Mouse (Mus musculus): ENCODE data around the gene Iqch.

Iqch gene

DNA sequence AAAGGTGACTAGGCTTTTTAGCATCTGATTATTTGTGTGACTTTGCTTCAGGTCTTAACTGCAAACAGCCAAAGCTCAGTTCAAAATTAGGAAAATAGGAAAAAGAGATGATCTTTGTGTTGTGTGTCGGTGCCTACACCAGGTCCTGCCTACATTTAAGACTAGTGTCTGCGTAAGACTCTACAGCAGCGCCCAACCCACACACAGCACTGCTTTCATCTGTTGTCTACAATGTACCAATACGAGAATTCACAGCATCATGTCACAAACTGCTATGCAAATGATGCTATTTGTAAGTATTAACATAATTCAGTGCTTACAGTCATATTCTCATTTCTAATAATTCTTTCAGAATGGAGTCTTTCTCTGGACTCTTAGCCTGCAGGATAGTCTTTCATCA, 108.5 kb downstream of the Iqch start:
- DNase-seq (ENCODE audit: low read depth), result no peak

DNA sequence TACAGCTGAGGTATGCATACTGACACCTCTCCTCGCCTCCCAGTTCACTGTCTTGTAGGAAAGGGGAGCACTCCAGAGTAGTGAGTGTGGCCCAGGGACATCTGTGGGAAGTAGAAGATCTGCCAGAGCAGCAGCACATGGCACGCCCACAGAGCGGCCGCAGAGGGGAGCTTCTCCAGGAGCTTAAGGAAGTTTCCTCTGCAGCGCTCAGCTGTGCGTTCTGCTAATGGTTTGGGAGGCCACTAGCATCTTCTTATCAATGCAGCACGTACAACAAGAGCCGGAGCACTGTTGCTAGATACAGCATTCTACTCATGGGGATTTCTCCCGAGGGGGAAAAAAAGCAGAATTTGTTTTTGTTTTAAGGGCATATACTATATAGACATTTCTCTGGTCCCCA, 110.0 kb downstream of the Iqch start:
- no peak for DNase-seq (ENCODE audit: low read depth)

DNA sequence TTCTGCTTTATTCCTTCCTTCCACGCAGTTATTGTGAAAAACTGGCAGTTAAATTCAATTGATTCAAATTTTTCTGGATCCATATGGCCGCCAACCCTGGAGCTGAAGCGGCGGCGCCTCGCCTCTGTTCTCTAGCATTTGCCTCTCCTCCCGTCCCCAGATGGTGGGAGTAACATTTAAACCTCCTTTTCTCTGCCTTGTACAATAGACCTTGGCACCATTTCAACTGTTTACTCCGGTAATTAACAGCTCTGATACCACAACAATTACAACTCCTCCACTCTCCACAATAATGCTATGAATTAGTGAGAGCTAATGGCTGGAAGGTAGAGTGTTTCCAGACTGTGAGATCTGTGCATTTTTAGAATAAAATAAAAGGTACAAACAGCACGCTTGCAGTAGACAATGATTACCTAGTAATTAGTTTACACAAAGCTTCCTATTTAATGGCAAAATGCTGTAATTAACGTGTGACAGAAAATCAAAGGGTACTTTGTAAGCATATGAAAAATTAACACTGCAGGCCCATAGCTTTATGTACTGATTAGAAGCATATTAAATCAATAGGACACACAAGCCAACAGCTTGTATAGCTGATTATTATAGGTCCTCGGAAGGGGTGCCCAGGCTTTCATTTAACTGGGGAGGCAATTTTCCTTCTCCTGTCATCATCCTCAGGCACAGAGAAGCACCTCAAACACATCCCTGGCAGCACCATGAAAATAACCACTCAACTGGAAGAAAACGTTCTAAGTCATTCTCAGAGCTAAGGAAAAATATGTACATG, 111.6 kb downstream of the Iqch start:
- no peak for DNase-seq (ENCODE audit: low read depth)

DNA sequence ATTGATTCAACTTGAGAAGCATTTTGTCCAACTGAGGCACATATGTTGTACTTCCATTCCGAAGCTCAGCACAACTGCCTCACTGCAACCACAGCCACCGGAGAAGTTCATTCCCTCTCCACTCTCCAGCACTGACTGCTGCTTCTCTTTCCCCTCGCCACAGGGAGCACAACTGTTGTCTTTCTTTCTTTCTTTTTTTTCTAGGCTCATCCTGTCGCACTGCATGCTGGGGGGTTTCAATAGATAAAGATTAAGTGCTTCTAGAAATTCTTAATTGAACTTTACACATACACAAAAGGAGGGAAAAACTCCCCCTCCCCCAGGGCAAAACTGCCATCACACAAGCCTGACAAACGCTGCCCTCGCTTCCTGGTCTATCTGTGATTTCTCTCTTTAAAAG, 113.1 kb downstream of the Iqch start:
- no peak for DNase-seq (ENCODE audit: low read depth)

DNA sequence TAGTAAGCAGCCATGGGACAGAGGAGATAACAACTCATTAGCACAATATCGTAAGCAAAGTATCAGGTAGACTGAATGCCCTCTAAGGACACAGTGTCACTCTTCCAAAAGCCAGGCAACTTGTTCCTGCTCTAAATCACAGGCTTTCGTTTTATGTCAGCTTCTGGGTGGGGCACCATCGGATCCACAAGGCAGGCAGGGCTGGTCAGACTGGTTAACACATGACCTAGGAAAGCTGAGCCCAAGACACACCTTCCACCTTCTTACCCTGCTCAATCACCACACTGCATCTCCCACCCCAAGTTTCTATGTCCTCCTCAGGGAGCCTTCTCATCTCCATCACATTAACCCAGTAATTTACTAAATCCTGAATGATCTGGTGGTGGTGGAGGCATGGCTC, 136.7 kb downstream of the Iqch start:
- no peak for DNase-seq (ENCODE audit: low read depth)

DNA sequence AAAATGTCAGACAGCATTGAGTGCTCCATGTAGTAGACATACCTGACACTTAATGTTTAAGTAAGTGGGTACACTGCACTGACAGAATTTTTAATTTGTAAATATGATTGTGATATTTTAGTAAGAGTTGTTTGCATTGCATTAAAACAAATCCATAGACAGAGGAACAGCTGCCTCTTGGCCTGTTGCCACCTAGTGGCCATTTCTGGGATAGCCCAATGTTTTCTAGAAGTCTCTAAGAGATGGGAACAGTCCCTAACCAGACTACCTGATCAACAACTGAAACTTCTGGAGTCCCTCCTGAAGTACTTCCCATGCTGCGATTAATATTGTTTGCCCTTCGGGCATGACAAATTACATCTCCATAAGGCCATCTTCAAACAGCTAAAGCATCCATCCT, 140.0 kb downstream of the Iqch start:
- DNase-seq (ENCODE audit: low read depth), result peak; percentile 71

DNA sequence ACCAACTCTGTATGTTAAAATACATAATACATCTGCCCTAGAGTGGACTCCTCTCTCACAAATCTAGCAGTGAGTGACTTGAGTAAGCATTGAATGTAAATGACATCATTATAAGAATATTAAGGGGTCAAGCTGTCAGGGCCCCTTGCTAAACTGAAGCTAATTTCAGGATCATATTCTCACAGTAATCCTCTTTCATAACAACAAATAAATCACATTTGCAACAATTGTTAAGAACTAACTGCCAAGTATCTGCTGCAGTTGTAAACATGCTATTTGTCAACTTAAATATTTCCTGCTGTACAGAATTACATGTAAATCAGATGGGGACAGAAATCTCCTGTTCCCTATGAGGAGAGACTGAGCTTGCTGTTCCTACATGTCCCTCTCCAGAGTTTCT, 145.9 kb downstream of the Iqch start:
- DNase-seq (ENCODE audit: low read depth), result no peak

DNA sequence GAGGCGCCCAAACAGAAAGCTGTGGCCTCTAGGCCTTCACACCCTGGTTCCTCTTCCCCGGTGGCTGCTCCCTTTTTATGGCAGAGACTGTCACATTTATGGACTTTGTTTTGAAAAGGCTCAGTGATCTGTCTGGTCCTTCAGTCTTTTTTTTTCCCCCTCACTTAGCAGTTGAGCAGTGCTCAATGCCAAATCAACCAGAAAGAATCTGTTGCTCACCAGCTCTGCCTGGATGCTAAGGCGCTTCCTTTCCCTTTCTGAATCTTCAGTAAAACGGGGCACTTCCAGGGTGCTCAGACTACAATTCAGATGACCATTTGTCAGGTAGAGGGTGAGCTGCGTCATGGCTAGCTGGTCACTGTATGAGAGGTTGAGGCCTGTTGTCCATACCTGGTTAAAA, 148.0 kb downstream of the Iqch start:
- DNase-seq (ENCODE audit: low read depth), result no peak

DNA sequence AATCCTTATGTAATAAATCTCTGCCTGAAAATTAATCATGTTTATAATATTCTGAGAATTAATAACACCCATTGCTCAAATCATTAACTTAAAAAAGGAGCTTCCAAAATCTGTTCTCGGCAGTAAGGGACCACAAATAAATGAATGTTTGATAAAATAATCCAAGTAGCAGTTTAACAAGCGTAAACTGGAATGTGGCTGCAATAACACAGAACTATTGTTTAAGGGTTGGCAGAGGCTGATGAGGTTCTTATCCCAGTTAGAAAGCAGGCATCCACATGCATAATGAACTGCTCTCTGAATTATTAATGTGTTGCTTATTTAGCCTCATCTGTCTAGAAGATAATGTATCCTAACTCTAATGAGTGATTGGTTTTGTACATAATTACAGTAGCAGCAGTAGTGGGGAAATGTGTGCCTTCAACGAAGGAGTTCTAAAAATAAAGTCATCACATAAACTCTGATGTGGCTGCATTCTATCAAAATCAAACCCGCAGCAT, 151.7 kb downstream of the Iqch start:
- no peak for DNase-seq (ENCODE audit: low read depth)

DNA sequence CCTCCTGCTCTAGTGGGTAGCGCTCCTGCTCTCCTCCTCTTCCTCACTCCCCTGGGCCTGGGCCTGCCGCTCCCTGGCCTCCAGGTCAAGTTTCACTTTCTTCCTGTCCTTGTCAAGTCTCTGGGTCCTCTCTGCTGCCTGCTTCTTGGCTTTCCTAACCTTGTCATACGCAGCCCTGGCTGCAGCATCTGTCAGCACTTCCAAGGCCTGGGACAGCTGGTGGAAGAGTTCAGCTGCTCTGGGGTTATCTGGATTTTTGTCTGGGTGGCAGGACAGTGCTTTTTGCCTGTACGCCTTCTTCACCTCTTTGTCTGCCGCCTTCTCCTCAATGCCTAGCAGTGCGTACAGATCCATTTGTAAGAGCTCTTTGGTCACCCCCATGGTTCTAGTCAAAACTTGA, 158.6 kb downstream of the Iqch start:
- DNase-seq (ENCODE audit: low read depth), result no peak

DNA sequence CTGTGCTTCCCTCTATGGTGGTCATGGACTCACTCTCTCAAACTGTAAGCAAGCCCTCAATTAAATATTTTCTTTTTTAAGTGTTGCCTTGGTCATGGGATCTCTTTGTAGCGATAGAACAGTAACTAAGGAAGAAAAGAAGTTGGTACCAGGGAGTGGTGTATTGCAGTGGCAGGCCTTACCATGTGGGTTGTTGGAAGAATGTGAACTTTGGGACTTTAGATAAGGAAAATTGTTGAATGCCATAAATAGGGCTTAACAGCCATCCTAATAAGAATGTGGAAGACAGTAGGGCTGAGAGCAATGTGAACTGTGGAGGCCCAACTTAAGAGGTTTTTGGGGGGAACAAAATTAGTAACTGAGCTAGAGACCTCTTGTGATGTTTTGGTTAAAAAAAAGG, 171.6 kb downstream of the Iqch start:
- DNase-seq (ENCODE audit: low read depth), result no peak

DNA sequence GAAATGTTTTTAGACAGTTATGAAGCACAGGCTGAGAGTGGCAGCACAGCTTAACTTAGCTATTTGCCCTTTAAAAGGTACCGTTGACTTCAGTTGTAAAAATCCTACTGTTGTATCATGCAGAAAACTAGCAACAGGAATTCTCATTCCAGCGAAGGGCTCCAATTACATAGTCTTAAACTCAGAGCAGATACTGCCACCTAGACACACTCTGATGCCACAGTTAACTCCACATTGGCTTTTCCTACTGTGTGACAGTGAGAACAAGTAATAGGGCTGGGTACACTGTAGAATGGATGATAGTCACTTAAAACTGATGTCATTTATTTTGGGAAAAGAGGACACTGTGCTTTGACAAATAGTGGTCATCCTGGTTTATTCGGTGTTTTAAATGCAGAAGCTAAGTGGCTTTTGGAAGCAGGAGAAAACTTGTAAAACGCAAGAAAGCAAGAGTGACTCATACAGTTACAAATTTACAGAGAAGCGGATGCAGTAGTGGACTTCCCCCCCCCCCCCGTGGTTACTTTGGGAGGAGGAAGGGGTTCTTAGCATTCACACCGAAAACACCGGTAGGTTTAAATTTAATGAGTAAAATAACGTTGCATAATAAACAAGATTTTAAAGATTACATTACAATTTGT, 181.1 kb downstream of the Iqch start:
- peak; percentile 60 for DNase-seq (ENCODE audit: low read depth)

DNA sequence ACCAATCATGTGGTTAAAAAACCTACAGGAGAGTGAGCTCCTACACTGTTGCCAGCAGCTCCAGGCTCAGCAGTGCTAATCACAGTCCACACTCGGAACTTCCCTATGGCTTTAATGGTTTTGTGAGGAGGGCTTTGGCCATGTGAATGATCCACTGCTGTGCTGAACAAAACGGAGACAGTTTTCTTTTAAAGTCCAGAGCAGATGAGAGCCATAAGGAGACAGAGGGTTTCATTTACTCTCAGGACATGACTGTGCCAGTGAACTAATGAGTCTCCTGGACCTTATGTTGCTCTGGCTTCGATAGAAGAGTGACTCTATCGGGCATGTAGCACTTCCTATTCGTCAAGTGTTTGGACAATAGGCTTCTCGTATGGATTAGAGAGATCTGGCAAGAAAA, 181.9 kb downstream of the Iqch start:
- DNase-seq (ENCODE audit: low read depth), result no peak

DNA sequence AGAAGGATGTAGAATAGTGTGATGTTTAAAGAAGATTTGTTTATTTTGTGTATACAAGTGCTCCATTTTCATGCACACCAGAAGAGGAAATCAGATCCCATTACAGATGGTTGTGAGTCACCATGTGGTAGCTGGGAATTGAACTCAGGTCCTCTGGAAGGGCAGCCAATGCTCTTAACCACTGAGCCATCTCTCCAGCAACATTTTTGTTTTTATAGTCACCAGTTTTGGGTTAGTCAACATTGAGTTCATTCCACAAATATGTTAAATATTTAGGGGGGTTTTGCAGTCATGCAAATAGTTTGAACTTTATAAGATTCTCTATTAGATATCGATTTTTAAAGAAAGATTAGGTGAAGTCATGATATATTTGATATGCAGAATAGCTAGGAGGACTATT, 202.1 kb downstream of the Iqch start:
- DNase-seq (ENCODE audit: low read depth), result no peak

DNA sequence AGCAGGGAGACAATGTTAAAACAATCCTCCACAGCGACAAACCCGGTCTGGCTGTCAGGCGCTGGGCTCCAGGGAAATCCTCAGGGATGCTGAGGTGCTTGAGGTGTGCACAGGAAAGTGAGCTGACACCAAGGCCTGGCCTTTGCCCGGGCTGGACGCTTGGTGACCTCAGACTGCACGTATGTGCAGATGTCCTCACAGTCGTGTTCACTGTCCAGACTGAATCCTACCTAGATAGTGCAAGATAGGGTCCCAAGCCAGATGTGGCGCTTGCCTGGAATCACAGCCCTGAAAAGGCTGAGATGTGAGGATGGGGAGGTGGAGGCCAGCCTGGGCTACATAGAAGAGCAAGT, 202.9 kb downstream of the Iqch start:
- DNase-seq (ENCODE audit: low read depth), result no peak

DNA sequence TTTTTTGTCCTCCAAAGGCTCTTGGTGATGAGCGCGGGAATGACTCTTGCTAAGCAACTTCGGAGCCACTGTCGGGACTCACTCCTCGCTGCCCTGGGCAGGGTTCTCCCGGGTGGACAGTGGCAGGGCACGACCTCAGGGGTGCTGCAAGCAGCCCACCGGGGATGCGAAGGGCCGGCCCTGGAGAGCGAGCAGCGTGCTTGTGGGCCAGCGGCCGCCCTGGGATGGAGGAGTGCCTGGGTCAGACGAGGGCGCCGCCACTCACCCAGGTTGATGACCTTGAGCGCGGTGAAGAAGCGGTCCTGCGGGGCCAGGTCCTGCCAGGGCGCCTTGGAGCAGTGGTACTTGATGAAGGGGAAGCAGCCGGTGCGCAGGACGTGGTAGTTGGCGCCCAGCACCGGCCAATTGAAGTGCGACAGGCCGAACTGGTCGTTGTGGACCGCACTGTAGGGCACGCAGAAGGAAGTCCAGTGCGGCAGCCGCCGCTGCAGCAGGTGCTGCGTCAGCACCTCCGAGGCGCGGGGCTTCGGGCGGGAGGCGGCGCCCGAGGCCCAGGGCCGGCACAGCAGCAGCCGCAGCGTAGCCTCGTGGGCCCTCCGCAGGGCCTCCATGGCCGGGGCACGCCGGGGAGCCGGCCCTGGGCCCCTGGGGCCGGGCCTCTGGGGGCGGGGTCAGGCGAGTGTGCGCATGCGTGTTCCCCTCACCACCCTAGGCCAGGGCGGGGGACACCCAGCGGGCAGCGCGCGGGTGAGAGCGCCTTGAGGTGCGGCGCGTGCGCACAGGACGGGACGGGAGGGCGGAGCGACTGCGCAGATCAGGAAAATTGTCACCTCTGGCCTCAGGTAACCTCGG, 203.5 kb downstream of the Iqch start, which contains the start of gene 2300009A05Rik:
2300009A05Rik (minus strand) TSS at position 636 of the 852 bp plus-strand sequence.
- DNase-seq (ENCODE audit: low read depth), result peak; percentile 92

DNA sequence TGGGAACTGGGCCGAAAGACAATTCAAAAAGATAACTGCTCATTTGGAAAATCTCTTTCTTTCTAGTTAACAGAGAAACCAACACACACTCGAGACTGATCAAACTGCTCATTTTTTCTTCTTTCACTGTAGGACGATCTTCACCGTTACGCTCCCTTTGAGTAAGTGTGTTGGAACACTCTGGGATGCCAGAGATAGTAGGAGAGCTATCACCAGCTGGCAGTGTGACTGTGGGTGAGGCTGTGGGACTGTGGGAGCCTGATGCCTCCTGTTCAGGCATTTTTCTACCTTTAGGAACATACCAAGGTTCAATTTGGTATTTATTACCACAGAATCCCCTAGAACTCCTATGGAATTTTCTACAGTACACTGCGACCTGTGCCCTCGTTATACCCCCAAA, 206.7 kb downstream of the Iqch start:
- DNase-seq (ENCODE audit: low read depth), result no peak

DNA sequence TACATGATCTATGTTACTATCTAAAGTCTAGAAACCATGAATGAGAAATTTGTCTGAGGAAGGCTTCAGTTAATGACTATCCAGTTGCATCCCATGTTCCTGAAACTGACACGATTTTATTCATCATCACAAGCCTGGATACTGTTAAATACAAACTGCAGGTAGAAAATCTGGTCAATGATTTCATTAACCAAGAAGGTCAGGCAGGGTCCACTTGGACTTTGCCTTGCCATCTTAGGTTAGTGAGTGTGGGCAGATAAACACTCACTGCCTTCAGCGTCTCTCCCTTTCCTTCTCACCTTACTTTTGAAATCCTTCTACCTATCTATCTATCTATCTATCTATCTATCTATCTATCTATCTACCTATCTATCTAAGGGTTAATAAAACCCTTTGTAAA, 211.0 kb downstream of the Iqch start:
- DNase-seq (ENCODE audit: low read depth), result no peak

DNA sequence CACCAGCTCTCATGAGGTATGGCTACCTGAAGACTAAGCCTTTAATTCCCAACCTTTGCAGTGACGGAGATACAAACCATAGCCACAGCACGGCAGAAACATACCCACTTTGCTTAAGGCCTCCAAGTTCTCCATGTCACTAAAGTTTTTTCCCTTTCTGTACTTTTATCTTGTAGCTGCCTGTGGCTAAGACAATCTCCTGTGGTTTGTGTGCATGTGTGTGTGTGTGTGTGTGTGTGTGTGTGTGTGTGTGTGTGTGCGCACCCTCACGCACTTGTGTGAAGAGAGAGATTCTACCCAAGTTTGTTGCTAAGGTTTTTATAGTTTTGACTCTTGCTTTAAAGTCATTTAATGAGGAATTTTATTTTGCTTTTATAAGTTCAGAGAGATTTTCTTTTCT, 219.5 kb downstream of the Iqch start:
- no peak for DNase-seq (ENCODE audit: low read depth)

DNA sequence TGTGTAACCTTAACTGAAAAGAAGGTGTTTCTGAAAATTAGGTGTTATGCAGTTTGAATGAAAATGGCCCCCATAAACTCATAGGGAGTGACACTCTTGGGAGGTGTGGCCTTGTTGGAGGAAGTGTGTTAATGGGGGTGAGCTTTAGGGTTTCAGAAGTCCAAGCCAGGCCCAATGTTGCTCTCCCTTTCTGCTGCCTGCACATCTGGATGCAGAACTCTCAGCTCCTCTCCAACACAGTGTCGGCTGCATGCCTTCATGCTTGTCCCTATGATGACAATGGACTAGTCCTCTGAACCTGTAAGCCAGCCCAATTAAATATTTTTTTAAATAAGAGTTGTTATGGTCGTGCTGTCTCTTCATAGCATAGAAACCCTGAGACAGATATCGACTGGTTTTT, 222.0 kb downstream of the Iqch start:
- no peak for DNase-seq (ENCODE audit: low read depth)

DNA sequence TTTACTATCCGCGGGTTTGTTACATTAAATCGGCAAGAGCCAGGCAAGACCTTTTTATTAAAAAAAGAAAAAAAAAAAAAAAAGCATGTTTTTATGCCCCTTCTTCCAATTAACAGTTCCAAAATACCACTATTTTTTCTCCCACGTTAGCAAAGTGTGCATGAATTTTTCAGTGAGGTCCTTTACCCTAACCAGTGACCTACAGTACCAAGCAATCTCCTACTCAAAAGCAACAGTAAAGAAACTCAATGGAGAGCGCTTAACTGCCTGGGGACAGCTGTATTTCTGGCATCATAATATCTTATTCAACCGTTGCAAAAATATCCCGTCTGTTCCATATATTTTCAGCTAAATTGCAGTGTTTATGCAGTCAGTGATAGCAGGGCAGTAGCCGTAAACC, 224.1 kb downstream of the Iqch start:
- DNase-seq (ENCODE audit: low read depth), result no peak

DNA sequence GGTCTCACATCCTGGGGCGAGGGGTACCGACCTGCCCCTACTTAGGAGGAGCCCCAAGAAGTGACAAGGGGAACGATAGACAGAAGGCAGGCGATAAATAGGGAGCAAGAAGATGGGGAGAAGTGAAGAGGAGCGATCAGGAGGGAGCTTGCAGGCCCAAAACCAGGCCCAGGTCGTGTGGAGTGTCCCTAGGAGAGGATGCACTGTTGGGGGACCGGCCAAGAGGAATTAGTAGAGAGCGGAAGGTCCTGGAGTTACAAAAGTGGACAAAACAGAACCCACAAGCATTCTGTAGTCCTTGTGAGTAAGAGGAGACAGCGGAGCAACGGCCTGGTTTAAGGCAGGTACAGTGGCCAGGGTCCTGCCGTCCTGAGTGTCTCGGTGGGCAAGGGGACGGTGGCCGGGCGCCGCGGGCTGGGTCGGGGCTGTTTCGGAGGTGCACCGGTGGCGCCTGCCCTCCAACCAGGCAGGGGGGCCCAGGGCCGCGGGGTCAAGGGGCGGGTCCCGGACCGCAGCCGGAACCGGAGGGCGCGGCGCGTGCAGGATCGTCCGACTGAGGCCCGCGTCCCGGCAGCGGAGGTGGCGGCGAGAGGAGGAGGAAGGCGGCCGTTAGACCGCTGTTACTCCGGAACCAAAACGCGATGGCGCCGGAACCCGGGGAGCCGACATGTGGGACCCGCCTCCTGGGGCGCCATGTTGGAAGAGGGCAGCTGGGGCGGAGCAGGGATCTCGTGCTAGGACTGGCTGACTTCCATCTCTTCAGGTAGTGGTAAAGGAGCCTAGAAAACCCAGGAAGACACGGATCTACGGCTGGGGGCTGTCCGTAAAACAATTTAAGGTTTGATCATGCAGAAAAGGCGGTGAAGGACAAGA, 224.8 kb downstream of the Iqch start, which contains the start of gene Map2k5:
Map2k5 (minus strand) TSS at position 633 of the 873 bp plus-strand sequence.
- peak; percentile 91 for DNase-seq (ENCODE audit: low read depth)

All from 416B (cell line).